In the genomic region with DNA sequence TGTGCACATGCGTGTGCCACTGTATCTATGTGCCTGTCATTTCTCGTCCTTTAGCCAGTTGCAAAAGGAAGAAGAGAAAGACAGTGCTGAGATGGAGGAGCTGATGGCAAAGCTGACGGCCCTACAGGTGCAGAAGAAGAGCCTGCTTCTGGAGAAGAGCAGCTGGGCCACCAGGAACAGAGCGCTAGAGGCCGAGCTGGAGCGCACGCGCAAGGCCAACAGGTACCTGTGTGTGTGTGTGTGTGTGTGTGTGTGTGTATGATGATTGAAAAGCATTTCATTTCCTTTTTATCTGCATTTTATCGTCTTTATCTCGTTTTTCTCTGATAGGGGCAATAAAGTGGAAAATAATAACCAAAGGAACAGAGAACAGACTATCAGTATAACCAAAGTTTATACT, we compare ENCODE assay signal across 19 mouse cellular contexts. TPM values are rescaled to one million over a fixed set of nuclear protein-coding genes. Genes with fewer than 3 reads are reported as not detected.
"Had no signal": no experiment of that assay in that cellular context is flagged by ENCODE, and none has a peak within 500 bp of the region (broad histone marks: within the 10 kb centered on the region; RNA-seq: fewer than 3 reads in every experiment).

No protein-coding gene starts in this region.

- H3K4me2 ChIP-seq: neural tube, embryonic 13.5 days; neural tube, embryonic 15.5 days; stomach, embryonic 15.5 days had no signal

- H3K27ac ChIP-seq: neural tube, embryonic 13.5 days; neural tube, embryonic 15.5 days; stomach, embryonic 15.5 days; stomach, postnatal 0 days had no signal

- H3K9me3 ChIP-seq: neural tube, embryonic 13.5 days; neural tube, embryonic 15.5 days; stomach, embryonic 15.5 days had no signal

- H3K9ac ChIP-seq: neural tube, embryonic 13.5 days; neural tube, embryonic 15.5 days; stomach, embryonic 15.5 days had no signal

- H3K4me3 ChIP-seq: neural tube, embryonic 13.5 days; neural tube, embryonic 15.5 days; stomach, embryonic 15.5 days had no signal

- H3K4me1 ChIP-seq: neural tube, embryonic 13.5 days; neural tube, embryonic 15.5 days; stomach, embryonic 15.5 days had no signal

- H3K27me3 ChIP-seq: neural tube, embryonic 13.5 days; neural tube, embryonic 15.5 days; stomach, embryonic 15.5 days had no signal

- DNase-seq: retina, postnatal 1 day; right cerebral cortex, adult 18-20 months; right cerebral cortex, postnatal 14 days; right cerebral cortex, postnatal 25 days; right cerebral cortex, postnatal 4 days; spleen, adult 18-20 months; thymus, adult 18-20 months; thymus, adult 2 months; thymus, postnatal 14 days; thymus, postnatal 25 days; thymus, postnatal 36 days; thymus, postnatal 4 days had no signal

RNA-seq across cellular contexts. Expression of a gene that starts 20.4 kb away (rescaled TPM):
- total RNA-seq: neutrophil, adult 5-6 weeks had no signal
- polyA plus RNA-seq: neural tube, embryonic 13.5 days; neural tube, embryonic 14.5 days; neural tube, embryonic 15.5 days; thymus, postnatal 0 days had no signal
